Mouse (Mus musculus) CH12.LX (cell line): ENCODE measurements around the gene Creg2. TPM values are rescaled to one million over a fixed set of nuclear protein-coding genes. Genes with fewer than 3 reads are reported as not detected.
"Not testable (repeated sequence)": the region's sequence is repeated elsewhere in the genome, so short reads cannot be mapped to it uniquely, and the experiment has no call there.

ENCODE experiments used
- DNase-seq: peaks from one replicate; pipeline ENCODE4 v3.0.0-alpha.2; 2013; ENCODE audit errors: extremely low read depth
- H3K27ac ChIP-seq: 2 replicates; pipeline ENCODE4 v1.5.1; 2012; ENCODE audit warnings: low read depth, mild to moderate bottlenecking, control low read depth, moderate library complexity; ENCODE audit not compliant: insufficient read depth
- H3K27me3 ChIP-seq: replicated peaks from 2 replicates; pipeline ENCODE3; 2012; ENCODE audit warnings: inconsistent platforms
- H3K36me3 ChIP-seq, 2 experiments: replicated peaks in 1 of 2; 2 replicates each; pipeline versions ENCODE3 to v1.6.1; 2012; ENCODE audit warnings: inconsistent platforms in 1 of 2, low read length in 1 of 2, mild to moderate bottlenecking in 1 of 2, mixed read lengths in 1 of 2, moderate library complexity in 1 of 2; ENCODE audit not compliant: control insufficient read depth in 1 of 2, insufficient read depth in 1 of 2
- H3K4me1 ChIP-seq, 2 experiments: 2 replicates each; pipeline ENCODE4 v1.6.1; 2012; ENCODE audit warnings: inconsistent platforms in 1 of 2, moderate library complexity in 1 of 2; ENCODE audit not compliant: insufficient read depth in 2 of 2, control insufficient read depth in 1 of 2
- H3K4me2 ChIP-seq: 2 replicates; pipeline ENCODE4 v1.6.1; 2012; ENCODE audit warnings: low read depth, mild to moderate bottlenecking, control low read depth; ENCODE audit not compliant: poor library complexity, insufficient read depth, severe bottlenecking
- H3K4me3 ChIP-seq, 3 experiments: fragments of 150-350 bp in 1 of 3; sonication (generic) in 1 of 3; replicated peaks in 1 of 3; 2 replicates each; pipeline versions ENCODE3 to v1.5.1; 2011 to 2012; ENCODE audit warnings: low read depth in 2 of 3, low read length in 2 of 3, mild to moderate bottlenecking in 2 of 3, moderate library complexity in 2 of 3, control low read depth in 1 of 3, improper control_type of control experiment in 1 of 3, inconsistent platforms in 1 of 3, mixed read lengths in 1 of 3; ENCODE audit not compliant: poor library complexity in 1 of 3
- H3K79me2 ChIP-seq: replicated peaks from 2 replicates; pipeline ENCODE4 v1.6.1; 2012; ENCODE audit warnings: mild to moderate bottlenecking, moderate library complexity; ENCODE audit not compliant: control insufficient read depth, poor library complexity, insufficient read depth, severe bottlenecking; ENCODE audit errors: extremely low read depth
- H3K9ac ChIP-seq: 2 replicates; pipeline ENCODE4 v1.6.1; 2012; ENCODE audit warnings: low read depth, mild to moderate bottlenecking, control low read depth, moderate library complexity; ENCODE audit not compliant: insufficient read depth
- H3K9me3 ChIP-seq: replicated peaks from 2 replicates; pipeline ENCODE3; 2012; ENCODE audit warnings: low read length, inconsistent platforms, mixed read lengths
- CHD1 ChIP-seq: IDR thresholded peaks from 2 replicates; pipeline ENCODE4 v1.6.1; 2012; ENCODE audit warnings: low read depth, low read length, improper control_type of control experiment, inconsistent platforms
- CHD2 ChIP-seq: IDR thresholded peaks from 2 replicates; pipeline ENCODE4 v1.6.1; 2011; ENCODE audit warnings: low read length, improper control_type of control experiment
- CTCF ChIP-seq, 2 experiments: IDR thresholded peaks in 1 of 2; conservative IDR thresholded peaks in 1 of 2; 2 replicates each; pipeline ENCODE4 v1.5.1; 2011 to 2012; ENCODE audit warnings: low read depth in 2 of 2, low read length in 2 of 2, improper control_type of control experiment in 1 of 2, inconsistent platforms in 1 of 2, mild to moderate bottlenecking in 1 of 2, moderate library complexity in 1 of 2
- ELF1 ChIP-seq: IDR thresholded peaks from 2 replicates; pipeline ENCODE4 v1.6.1; 2014; ENCODE audit warnings: low read depth, mild to moderate bottlenecking, inconsistent platforms, low read length, improper control_type of control experiment
- ETS1 ChIP-seq: conservative IDR thresholded peaks from 2 replicates; pipeline ENCODE4 v1.6.1; 2012; ENCODE audit warnings: low read depth, mild to moderate bottlenecking, inconsistent platforms, low read length, improper control_type of control experiment, moderate library complexity
- IRF4 ChIP-seq: IDR thresholded peaks from 2 replicates; pipeline ENCODE4 v1.6.1; 2014; ENCODE audit warnings: low read depth, mild to moderate bottlenecking, inconsistent platforms, low read length, improper control_type of control experiment
- JUN ChIP-seq: IDR thresholded peaks from 2 replicates; pipeline ENCODE4 v1.6.1; 2011; ENCODE audit warnings: low read depth, mild to moderate bottlenecking, low read length, improper control_type of control experiment, moderate library complexity; ENCODE audit not compliant: insufficient read depth
- MAX ChIP-seq: IDR thresholded peaks from 2 replicates; pipeline ENCODE4 v1.6.1; 2011; ENCODE audit warnings: low read length, improper control_type of control experiment
- MAZ ChIP-seq: IDR thresholded peaks from 2 replicates; pipeline ENCODE4 v1.6.1; 2012; ENCODE audit warnings: low read depth, mild to moderate bottlenecking, inconsistent platforms, low read length, improper control_type of control experiment, moderate library complexity
- MEF2A ChIP-seq: IDR thresholded peaks from 2 replicates; pipeline ENCODE4 v1.6.1; 2014; ENCODE audit warnings: low read depth, mild to moderate bottlenecking, inconsistent platforms, low read length, improper control_type of control experiment, borderline replicate concordance
- MYC ChIP-seq: IDR thresholded peaks from 2 replicates; pipeline ENCODE4 v1.6.1; 2011; ENCODE audit warnings: low read depth, mild to moderate bottlenecking, improper control_type of control experiment, low read length
- PAX5 ChIP-seq: IDR thresholded peaks from 2 replicates; pipeline ENCODE4 v1.6.1; 2012; ENCODE audit warnings: low read length, inconsistent platforms, mixed read lengths
- RAD21 ChIP-seq: IDR thresholded peaks from 2 replicates; pipeline ENCODE4 v1.6.1; 2011; ENCODE audit warnings: low read depth, mild to moderate bottlenecking, low read length, improper control_type of control experiment, moderate library complexity
- RCOR1 ChIP-seq: conservative IDR thresholded peaks from 2 replicates; pipeline ENCODE4 v1.6.1; 2012; ENCODE audit warnings: low read depth, mild to moderate bottlenecking, inconsistent platforms, low read length, improper control_type of control experiment
- TBP ChIP-seq: conservative IDR thresholded peaks from 2 replicates; pipeline ENCODE4 v1.6.1; 2011; ENCODE audit warnings: low read depth, low read length, improper control_type of control experiment
- TCF12 ChIP-seq: IDR thresholded peaks from 2 replicates; pipeline ENCODE4 v1.6.1; 2014; ENCODE audit warnings: low read depth, mild to moderate bottlenecking, inconsistent platforms, low read length, improper control_type of control experiment
- USF1 ChIP-seq: IDR thresholded peaks from 2 replicates; pipeline ENCODE4 v1.6.1; 2014; ENCODE audit warnings: low read depth, mild to moderate bottlenecking, inconsistent platforms, low read length, improper control_type of control experiment
- ZC3H11A ChIP-seq: IDR thresholded peaks from 2 replicates; pipeline ENCODE4 v1.6.1; 2012; ENCODE audit warnings: low read depth, mild to moderate bottlenecking, inconsistent platforms, low read length, improper control_type of control experiment
- ZKSCAN1 ChIP-seq: IDR thresholded peaks from 2 replicates; pipeline ENCODE4 v1.6.1; 2012; ENCODE audit warnings: low read depth, inconsistent platforms, low read length, improper control_type of control experiment, borderline replicate concordance
- ZMIZ1 ChIP-seq: IDR thresholded peaks from 2 replicates; pipeline ENCODE4 v1.6.1; 2012; ENCODE audit warnings: low read depth, mild to moderate bottlenecking, inconsistent platforms, low read length, improper control_type of control experiment
- ZNF384 ChIP-seq: IDR thresholded peaks from 2 replicates; pipeline ENCODE4 v1.6.1; 2012; ENCODE audit warnings: low read depth, low read length, improper control_type of control experiment, inconsistent platforms
- dilution Hi-C: fragments of 300-500 bp; cut with MboI; formaldehyde crosslinking; loops from 2 replicates; pipeline ENCODE4 v1.14.3; 2020; ENCODE audit warnings: low sequenced_read_pairs; ENCODE audit not compliant: extremely low pct_unique_long_range_greater_than_20kb, extremely low pct_ligation_motif_present
- in situ Hi-C: fragments of 300-500 bp; cut with MboI; formaldehyde crosslinking; loops from 3 replicates; pipeline ENCODE4 v1.14.3; 2019; ENCODE audit warnings: low sequenced_read_pairs, low pct_ligation_motif_present, low pct_unique_long_range_greater_than_20kb, mixed read lengths
- polyA plus RNA-seq: library from polyadenylated mRNA; unstranded; fragments of >175 nt; gene quantifications from 2 replicates; pipeline ENCODE4 v1.2.1, GENCODE M21; 2012; ENCODE audit warnings: low read depth; ENCODE audit not compliant: insufficient read length
- total RNA-seq, 2 experiments: library from RNA; depleted of rRNA; stranded (reverse); fragments of 300-350 nt in 1 of 2; fragments of >200 nt in 1 of 2; gene quantifications; 2 replicates each; pipeline ENCODE4 v1.2.3; 2012 to 2014

The Creg2 gene
- total and polyA plus RNA-seq, 3 experiments = not detected

GRCm38 (mm10) chr1:39593836-39594235 is 57.4 kb downstream of the Creg2 start:
- Histone ChIP-seq H3K4me3 (no peak overlapping the region), H3K4me2 (no peak overlapping the region), H3K9ac (no peak overlapping the region), H3K36me3 (no peaks in the 10 kb centered on the region)
- no peak for TF ChIP-seq MAZ
- no peak for TF ChIP-seq TCF12
- no peak for TF ChIP-seq ETS1
- no peak for TF ChIP-seq RCOR1
- no peak for TF ChIP-seq MYC
- no peak for TF ChIP-seq ZMIZ1
- TF ChIP-seq RAD21 = no peak
- TF ChIP-seq JUN = no peak
- TF ChIP-seq ELF1 = no peak
- no peak for TF ChIP-seq CHD2
- TF ChIP-seq ZKSCAN1 = no peak
- TF ChIP-seq MAX = no peak
- no peak for TF ChIP-seq TBP
- no peak for TF ChIP-seq IRF4
- no peak for TF ChIP-seq USF1
- TF ChIP-seq CHD1 = no peak
- no peak for TF ChIP-seq ZNF384
- TF ChIP-seq, all 38 proteins: peak for 0
- Histone ChIP-seq H3K27me3 (no peaks in the 10 kb centered on the region), H3K9me3 (no peaks in the 10 kb centered on the region), H3K27ac (no peak overlapping the region), H3K4me1 (peaks cover 0 to 5% of the 10 kb centered on the region in 2 experiments; a peak in 2 of 4 replicates), H3K79me2 (no peaks in the 10 kb centered on the region)
- no peak for DNase-seq
- dilution Hi-C loops = no loop called here
- in situ Hi-C loops = no loop called here

GRCm38 (mm10) chr1:39592090-39592489 is 59.2 kb downstream of the Creg2 start:
- Histone ChIP-seq H3K4me2 (no peak overlapping the region), H3K36me3 (no peaks in the 10 kb centered on the region), H3K4me3 (no peak overlapping the region), H3K9me3 (no peaks in the 10 kb centered on the region), H3K4me1 (peaks cover 0 to 5% of the 10 kb centered on the region in 2 experiments; a peak in 1 of 4 replicates), H3K27ac (no peak overlapping the region), H3K27me3 (no peaks in the 10 kb centered on the region), H3K9ac (no peak overlapping the region), H3K79me2 (no peaks in the 10 kb centered on the region)
- no peak for DNase-seq
- TF ChIP-seq RCOR1 (no peak), MAX (no peak), PAX5 (no peak), CTCF (conservative IDR thresholded peaks at IDR 0.05 in 1 of 2, IDR thresholded peaks at IDR 0.05 in 1 of 2; ENCODE audit: low read depth in 2 of 2, low read length in 2 of 2) (no peak), MEF2A (no peak), ZKSCAN1 (no peak), ZC3H11A (no peak)
- dilution Hi-C loops = no loop called here
- in situ Hi-C loops = no loop called here

- H3K9me3 ChIP-seq, H3K36me3 ChIP-seq, H3K4me2 ChIP-seq, H3K27me3 ChIP-seq, H3K4me1 ChIP-seq, dilution Hi-C loops, H3K27ac ChIP-seq, H3K9ac ChIP-seq, DNase-seq, H3K79me2 ChIP-seq, in situ Hi-C loops, H3K4me3 ChIP-seq: not testable (repeated sequence)
Observed at GRCm38 (mm10) chr1:39591557-39591956, 59.7 kb downstream of the Creg2 start.
